Mouse (Mus musculus): ENCODE measurements at regions not wholly inside any gene's neighbourhood (a gene's known extent, or its start where the extent isn't known, plus 50 kb on each side); places are given as distances from the start of the nearest gene placed in this dataset.

DNA sequence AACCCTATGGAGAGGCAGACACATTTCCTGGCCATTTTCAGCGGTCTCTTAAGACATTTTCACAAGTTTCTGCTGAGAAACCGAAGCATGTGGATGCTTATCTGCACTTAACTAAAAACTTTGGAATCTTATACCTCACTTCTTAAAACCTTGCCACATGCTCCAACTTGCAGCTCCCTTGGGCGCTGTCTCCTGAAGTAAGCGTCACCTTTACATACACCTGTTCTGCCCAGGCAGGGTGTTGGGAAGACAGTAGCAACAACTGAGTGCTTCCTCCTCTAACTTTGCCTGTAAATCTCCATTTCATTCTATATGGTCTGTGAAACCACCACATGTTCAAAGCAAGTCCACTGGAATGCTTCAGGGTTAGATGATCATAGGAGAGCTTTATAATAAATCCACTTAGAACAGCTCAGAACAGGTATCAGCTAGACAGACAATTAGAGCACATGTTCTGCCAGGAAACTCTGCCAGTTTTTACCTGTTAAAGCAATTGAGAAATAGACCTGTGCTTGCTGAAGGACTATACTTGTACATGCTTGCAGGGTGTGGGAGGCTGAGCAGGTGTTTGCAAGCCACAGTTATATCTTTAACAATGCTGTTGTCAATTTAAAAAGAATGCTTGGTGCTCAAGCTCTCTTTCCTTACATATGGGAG is 202.6 kb upstream of the Gm21897 start:
- TF ChIP-seq CTCF (IDR thresholded peaks at IDR 0.05; ENCODE audit: extremely low read depth, insufficient read depth, insufficient read length, insufficient replicate concordance) (no peak), POLR2A (IDR thresholded peaks at IDR 0.05; ENCODE audit: low read depth, low read length) (no peak)

Measured in spleen, adult 2 months (tissue).